Mouse (Mus musculus) induced T-regulatory cell, adult 2 months (primary cell): Measurements from ENCODE around the gene Vmac.

Experiments used
- DNase-seq: peaks from one replicate; pipeline ENCODE4 v3.0.0-alpha.2; 2012; ENCODE audit warnings: low read depth

The Vmac gene

DNA sequence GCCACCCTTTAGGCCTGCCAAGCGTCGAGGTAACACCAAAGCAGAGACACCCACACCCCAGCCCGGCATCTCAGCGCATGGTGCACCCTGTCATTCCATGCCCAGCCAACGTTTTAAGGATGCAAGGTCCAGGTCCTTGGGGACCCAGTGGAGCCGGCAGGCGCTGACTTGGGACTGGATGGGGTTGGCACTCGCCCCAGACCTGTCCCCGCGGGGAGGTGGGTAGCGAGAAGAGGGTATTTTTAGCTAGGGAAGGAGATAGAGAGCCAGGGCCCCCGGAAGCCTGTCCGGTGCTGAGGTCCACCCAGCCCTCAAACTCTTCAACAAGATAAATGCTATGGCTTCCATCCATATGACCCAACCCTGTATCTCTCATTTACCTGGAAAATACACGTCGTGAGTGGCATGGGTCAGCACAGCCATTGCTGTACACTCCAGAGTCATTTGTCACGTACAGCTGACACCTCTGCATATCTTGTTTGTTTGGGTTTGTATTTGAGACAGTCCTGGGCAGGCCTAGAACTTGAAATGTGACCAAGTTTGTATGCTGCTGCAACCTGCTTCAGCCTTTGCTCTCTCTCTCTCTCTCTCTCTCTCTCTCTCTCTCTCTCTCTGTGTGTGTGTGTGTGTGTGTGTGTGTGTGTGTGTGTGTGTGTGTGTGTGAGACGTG lies 22.4 kb upstream of the Vmac start:
- no peak for DNase-seq

DNA sequence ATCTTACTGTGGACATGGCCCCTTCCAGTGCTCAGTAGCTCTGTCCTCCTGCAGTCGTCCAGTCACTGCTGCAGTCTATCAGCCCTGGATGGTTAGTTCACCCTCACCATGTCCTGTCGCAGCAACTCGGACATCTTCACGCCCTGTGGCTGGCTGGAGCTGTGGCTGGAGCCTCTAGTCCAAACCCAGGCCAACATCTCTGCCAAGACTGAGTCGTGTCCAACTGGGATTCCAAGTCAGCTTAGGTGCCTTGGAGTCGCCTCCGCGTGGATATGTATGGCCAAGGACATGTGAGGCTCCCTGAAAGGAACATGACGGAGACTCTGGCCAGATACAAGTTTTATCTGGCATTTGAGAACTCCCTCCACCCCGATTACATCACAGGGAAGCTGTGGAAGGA lies 20.4 kb upstream of the Vmac start:
- DNase-seq, result no peak

DNA sequence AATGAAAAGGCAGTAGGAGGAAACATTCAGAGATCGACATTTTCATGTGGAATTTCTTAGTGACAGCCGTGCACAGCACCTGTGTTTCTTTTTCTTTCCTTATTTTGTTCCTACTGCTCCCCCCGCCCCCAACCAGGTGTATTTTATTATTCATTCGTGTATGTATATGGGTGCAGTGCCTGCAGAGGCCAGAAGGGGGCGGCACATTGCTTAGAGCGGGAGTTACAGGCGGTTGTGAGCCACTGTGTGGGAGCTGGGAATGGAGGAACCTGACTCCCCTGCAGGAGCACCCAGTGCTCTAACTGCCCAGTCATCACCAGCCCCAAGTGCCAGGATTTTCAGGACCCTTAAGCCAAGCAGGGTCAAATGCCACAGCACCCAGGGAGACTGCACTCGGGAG lies 18.7 kb upstream of the Vmac start:
- peak; percentile 60 for DNase-seq

DNA sequence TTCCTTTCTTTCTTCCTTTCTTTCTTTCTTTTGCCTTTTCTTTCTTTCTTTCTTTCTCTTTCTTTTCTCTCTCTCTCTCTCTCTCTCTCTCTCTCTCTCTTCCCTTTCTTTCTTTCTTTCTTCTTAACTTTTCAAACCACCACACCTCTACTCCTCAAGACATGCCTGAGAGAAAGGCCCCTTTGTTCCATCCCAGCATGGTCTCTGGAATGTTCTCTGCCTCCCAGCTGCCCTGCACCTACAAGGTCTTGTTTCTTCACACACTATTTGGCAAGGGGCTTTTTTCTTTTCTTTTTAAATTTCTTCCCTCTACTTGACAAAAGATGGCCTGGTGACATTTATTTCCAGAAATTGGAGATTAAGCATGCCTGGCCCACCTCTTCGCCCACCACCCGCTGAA lies 11.8 kb upstream of the Vmac start:
- DNase-seq, result no peak

DNA sequence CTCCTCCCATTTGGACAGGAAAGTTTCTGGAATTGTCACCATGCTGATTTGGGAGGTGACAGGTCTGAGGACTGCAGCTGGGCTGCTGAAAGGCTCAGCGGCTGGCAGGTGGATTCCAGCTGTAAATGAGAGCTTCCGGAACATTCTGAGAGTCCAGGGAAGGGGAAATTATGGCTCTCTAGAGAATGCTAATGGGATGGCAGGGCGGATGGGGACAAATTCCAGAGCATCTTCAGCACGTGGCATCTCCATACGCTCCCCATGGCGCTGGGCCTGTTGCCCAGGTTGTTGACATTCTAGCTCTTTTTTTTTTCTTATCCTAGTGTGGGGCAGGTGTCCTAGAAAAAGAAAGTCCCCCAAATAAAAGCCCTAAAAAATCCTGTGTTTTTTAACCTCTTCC lies 11.3 kb upstream of the Vmac start:
- DNase-seq, result no peak

GRCm38 (mm10) chr17:56728117-56728516 lies 10.3 kb upstream of the Vmac start:
- DNase-seq, result no peak

DNA sequence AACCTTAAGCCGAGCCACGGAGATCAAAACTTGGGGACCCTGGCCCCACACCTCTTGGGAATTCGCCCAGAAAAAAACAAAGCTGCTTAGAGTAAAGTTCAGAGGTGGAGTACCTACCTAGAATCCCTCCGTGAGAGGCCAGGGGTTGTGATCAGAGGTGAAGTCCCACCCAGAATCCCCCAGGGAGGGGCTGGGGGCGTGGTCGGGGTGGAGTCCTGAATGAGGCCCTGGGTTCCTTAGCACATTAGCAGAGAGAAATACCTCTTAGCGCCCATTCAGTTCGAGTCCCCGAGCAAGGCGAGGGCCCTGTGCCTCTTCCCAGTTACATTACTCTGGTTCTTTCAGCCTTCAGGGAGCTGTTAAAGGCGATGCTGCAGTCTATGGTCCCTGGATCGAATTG lies 9.8 kb upstream of the Vmac start:
- DNase-seq, result no peak

DNA sequence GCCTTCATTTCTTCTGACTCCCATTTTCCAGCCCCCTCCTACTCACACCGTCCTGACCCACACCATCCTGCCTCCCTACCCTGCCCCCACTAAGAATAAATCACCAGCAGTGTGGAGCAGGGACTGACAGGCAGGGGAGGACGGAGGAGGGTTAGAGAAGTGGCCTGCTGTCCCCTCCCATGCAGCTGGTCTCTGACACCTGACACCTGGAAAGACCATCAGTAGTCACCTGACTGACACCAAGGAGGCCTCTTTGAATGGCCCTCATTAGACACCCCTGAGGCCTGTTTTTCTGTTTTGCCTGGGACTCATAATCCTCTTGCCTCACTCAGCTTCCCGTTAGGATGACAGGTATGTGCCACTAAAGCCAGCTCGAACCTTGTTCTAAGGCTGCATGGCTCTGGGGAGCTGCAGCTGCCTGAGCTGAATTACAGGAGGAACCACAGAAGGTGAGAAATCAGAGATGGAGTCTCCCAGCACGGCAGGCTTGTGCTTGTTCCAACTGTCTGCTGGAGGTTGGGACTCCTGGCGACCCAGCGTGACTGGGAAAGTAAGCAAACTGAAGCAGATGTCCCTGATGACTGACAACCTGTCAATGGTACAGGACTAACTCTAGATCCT lies 9.3 kb upstream of the Vmac start:
- DNase-seq, result no peak

DNA sequence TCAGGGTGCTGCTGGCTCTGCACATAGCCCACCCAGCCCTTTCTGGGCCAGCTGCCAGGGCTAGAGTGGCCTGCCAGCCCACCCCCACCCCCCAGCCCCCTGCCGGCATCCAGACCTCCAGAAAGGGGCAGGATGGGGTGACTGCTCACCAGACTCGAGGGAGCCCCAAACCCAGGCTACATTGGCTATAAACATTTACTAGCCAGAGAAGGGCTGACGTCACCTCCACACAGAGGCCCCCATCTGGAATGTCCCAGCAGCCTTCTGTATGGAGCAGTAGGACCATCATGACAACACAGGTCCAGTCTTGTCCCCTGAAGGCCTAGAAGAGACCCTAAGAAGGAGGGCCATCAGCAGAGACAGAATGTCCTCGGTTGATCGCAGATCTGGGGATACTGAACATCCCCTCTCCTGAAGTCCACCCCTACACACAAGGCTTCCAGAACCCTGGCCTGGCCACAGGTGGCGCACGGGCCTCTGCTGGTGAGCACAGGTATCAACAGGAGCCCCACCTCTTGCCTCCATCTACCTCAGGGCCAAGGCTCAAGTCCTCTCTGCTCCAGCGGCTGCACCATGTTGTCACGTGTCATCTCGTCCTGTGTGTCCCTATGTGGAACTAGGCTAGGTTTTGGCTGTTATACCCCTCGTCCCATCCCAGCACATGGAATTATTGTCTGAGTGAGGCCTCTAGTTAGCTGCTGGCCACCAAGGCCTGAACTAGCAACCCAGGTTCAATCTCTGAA lies 5.8 kb upstream of the Vmac start:
- DNase-seq, result no peak

DNA sequence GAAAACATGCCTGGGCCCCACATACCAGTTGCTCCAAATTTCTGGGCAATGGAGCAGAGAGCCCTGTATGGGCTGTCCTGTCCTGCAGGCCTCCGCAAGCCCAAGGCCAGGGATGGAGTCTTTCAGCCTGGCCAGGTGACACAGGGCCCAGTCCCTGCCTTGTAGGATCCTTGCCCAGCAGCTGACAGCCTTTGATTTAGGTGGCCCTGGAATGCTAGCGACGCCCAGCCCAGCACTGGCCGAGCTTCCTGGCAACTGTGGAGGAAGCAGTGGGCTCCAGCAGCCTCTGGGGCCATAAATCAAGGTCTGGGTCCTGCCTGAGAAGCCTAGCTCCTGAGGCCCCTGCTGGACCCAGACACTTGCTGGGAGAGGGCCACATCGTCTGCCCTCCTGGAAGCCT lies 4.6 kb upstream of the Vmac start:
- no peak for DNase-seq

GRCm38 (mm10) chr17:56716655-56717362 lies 1.0 kb downstream of the Vmac start:
- peak; percentile 100 for DNase-seq

- peak; percentile 32 for DNase-seq
Measured at GRCm38 (mm10) chr17:56715914-56716654, 1.7 kb downstream of the Vmac start.

DNA sequence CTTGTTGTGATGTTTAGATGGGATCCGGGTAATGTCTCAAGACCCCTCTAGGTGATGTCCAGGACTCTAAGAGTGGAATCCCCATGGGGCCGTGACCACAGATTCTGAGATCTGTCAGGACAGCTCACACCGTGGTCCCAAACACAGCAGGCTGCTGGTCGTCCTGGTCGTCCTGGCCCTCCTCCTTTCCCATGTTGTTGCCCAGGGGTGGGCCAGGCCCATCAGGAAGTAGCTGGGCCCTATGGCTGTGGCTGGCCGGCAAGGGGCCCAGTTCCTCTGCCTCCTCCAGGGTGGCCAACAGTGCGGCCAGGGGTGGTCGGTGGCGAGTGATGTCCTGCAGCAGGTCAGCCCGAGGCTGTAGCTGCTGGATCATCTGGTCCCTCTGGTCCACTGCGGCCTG lies 2.5 kb downstream of the Vmac start:
- DNase-seq, result no peak

DNA sequence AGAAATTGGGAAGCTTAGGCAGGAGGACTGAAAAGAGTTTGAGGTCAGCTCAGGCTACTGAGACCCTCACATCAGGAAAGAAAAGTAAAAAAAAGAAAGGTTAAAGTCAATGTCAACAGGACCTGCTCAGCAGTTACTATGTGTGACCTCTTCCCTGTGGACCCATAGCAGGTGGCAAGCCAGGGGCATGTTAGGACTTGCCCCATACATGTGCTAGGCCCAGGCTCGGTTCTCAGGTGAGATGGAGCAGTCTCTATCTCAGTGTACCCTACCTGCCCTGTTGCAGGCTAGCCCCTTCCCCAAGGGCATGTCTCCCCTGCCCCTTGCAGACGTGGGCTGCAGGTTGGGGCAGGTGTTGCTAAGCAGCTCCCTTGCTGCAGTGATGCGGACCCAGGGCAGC lies 8.1 kb downstream of the Vmac start:
- DNase-seq, result no peak

GRCm38 (mm10) chr17:56708692-56709091 lies 9.1 kb downstream of the Vmac start:
- DNase-seq, result no peak

GRCm38 (mm10) chr17:56706515-56706914 lies 11.3 kb downstream of the Vmac start:
- no peak for DNase-seq

DNA sequence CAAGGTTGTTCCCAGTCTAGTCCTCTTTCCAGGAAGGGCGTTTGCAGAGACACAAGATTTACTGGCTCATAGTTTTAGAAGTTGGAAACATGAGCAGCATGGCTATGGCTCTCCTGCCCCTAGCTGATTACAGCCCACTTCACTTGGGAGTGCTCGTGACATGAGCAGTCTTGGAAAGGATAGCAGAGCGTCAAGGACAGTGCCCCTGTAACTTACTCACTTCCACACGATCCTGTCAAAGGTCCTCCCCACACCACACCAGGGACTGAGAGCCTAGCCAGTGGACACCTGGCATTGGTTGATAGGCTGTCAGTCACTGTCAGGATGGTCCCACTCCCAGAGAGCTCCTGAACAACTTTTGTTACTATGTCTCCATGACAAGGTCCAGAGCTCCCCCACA lies 14.8 kb downstream of the Vmac start:
- no peak for DNase-seq

- DNase-seq, result no peak
Measured at GRCm38 (mm10) chr17:56700451-56700850, 17.4 kb downstream of the Vmac start.

DNA sequence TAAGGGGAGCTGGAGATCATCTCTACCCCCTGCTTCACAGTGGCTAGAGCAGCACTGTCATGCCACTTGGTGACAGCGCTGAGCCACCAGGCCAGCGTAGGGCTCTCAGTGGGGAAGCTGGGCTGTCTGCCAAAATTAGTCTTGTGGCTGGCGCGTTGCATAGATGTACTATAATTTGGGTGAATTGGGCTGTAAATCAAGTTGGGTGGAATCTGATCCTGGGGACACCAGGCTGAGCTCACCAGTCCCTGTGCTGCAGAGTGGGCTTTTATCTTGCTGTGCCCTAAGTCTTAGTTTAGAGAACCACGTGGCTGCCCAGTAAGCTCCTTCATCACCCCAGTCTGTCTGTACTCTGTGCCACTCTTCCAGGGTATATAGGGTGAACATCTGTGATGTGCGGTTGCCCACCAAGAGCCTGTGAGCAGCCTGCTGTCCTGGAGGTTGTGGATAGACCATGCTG lies 23.9 kb downstream of the Vmac start:
- DNase-seq, result no peak

GRCm38 (mm10) chr17:56693395-56693794 lies 24.4 kb downstream of the Vmac start:
- no peak for DNase-seq

GRCm38 (mm10) chr17:56688689-56689088 lies 29.1 kb downstream of the Vmac start:
- no peak for DNase-seq

GRCm38 (mm10) chr17:56688045-56688444 lies 29.8 kb downstream of the Vmac start:
- no peak for DNase-seq
